Mouse (Mus musculus): Measurements from ENCODE around the gene Pitx3.

DNA sequence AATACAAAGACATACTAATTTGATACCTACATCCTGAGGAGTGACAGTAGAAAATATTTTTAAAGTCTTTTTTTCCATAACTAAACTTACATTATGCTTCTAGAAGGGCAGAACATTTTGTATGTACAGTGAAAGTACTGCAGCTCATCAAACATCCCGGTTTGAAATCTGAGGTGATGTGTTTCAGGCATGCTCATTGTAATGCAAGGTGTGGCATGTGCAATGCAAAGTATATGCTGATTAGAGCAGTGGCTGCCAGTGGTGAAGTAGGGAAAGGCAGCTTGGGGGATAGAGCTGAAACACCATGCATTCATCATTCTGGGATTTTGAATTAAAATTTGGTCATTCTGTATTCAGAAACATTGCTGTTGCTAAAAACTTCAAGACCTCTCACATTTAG is 21.8 kb upstream of the Pitx3 start:
- no peak for TF ChIP-seq GATA1 (IDR thresholded peaks at IDR 0.05; ENCODE audit: borderline replicate concordance, low read length)
- TF ChIP-seq FLI1 (IDR thresholded peaks at IDR 0.05; ENCODE audit: low read length): no peak
